Mouse (Mus musculus) cerebellum, adult 11 months (tissue): ENCODE measurements around the gene Grxcr1.

Source experiments
- DNase-seq: peaks from one replicate; pipeline ENCODE4 v3.0.0; 2022

Gene Grxcr1

DNA sequence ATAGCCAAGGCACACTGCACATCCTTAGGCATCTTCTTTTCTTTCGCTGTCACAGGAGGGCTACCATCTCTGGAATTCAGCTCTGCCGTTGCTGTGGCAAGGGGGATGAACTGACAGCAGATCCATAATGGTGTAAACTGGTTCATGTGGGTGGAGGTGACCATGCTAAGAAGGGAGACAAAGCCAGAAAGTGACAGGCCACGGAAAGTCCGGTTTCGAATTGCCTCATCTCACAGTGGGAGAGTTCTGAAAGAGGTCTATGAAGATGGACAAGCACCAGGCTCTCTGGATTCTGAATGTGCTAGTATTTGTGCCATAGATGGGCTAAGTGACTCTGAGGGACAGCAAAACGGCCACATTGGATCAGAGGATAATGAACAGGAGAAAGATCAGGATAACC, at the start of gene Grxcr1:
TSS of gene Grxcr1 (plus strand) at position 92 of the 400 bp plus-strand sequence.
- DNase-seq, result no peak

DNA sequence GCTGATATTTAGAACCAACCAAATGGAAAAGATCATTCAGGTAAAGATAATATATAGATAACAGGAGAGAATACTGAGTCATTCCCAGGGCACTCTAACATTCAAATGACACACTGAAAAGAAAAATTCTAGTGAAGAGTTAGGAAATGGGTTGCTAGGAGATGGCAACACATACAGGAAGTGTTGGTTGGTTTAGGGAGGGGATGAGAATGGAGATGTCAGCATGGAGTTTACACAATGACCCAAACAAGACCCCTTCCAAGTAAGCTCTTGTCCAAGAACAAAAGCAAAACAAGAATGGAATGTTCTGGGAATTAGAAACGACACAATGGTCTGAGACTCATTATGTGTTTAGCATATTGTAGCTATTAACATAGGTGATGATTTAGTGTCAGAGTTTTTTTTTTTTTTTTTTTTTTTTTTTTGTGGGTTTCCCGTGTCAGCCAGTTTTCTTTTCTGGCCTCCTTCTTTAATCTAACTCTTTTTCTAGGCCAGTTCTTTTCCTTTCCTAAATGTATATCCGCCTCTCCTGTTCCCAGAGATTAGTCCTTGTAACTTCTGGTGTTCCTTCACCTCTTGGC, 49.6 kb upstream of the Grxcr1 start:
- no peak for DNase-seq

DNA sequence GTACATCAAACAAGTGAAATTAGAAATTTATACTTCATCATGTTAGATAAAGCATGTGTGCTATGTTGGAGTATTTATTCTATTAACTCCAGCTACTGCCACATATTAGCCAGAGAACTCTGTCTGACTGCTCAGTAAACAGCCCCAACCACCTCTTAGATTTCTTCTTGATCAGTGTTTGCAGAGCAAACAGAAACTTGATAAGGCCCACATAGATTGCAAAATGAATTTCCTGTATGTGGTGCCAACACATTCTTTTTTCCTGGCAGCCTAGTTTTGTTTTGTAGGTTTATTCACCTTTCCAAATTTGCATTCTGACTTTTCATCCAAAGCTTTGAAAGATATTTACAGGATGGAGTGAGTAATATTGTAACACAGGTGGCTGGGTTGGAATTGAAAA, 41.2 kb upstream of the Grxcr1 start:
- no peak for DNase-seq

DNA sequence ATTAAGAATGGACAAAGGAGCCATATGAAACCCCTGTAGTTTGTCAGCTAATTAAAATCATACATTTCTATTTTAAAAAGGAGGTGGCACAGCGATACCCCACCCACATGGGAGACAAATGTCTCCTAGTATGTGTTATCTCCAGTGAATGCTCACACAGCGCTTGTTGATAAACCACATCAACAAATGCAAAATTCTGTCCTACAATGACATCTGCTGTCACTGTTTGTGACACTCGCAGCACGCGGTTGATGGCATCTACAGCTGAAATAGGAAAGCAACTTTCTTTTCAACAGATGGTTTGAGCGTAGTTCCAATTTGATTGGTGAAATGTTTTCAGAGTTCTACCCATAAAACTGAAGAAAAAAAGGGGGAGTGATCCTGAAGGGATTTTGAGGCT, 29.0 kb upstream of the Grxcr1 start:
- DNase-seq, result no peak

DNA sequence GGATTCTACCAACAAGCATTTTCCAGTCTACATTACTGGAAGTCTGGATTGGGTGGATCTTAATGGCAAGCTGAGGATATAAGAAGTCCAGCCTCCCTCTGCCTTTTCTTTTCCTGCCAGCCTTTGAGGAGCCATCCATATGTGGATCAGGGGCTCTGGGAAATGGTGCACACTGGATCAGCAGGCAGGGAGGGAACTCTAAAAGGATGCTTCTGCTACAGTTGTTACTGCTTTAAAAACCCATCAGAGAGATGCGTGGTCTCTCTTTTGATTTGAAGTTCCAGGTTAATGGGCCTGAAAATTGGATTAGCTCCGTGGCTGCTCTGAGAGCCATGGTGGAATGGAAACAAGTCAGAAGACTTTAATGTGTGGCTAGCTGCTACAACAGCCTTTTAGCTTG, 27.7 kb upstream of the Grxcr1 start:
- DNase-seq, result no peak

DNA sequence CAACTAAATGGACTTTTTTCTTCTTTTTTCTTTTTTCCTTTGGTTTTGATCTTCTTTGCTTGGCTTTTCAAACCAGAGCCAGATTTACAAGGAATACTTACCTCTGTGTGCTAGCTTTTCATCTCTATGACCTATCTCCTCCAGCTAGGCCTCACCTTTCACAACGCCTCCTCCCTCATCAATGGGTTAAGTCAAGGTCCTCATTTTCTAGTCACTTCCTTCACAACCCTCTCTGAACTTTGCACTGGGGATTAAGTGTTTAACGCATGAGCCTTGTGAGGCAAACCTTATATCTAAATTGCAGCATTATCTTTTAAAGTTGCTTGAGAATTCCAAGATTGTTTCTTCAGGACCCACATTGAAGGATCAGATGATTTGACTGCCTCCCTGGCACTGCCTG, 27.2 kb upstream of the Grxcr1 start:
- DNase-seq, result no peak

DNA sequence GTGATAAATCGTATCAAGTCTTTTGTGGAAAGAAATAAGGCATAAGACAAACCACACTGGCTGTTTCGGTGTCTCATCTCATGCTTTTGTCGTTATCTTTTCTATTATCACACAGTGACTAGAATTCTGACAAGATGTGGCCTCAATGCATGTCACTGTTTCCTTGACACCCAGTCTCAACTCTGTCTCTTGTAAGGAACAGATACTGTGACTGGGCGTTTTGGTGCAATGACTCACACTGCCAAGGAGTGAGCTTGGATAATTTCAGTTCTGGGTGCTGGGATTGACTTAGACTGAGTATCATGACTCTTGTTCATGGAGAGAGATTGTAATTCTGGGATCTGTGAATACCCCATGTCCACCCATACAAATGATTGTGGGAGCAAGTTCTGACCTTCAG, 24.6 kb upstream of the Grxcr1 start:
- DNase-seq, result no peak

DNA sequence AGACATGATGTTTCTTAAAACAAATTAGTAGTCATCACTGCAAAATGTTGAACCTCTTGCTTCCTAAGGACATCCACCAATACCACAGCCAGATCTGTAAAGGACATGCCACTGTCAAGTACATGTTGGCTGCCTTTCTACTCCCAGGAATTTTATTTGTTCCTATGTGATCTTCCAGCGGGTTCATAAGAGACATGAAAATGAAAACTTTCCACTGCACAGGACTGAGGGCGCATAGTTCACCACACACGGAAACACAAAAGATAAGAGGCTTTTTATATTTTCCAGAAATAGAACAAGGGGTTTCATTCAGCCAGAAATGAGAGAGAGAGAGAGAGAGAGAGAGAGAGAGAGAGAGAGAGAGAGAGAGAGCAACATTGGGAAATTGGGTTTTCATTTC, 20.1 kb upstream of the Grxcr1 start:
- no peak for DNase-seq

DNA sequence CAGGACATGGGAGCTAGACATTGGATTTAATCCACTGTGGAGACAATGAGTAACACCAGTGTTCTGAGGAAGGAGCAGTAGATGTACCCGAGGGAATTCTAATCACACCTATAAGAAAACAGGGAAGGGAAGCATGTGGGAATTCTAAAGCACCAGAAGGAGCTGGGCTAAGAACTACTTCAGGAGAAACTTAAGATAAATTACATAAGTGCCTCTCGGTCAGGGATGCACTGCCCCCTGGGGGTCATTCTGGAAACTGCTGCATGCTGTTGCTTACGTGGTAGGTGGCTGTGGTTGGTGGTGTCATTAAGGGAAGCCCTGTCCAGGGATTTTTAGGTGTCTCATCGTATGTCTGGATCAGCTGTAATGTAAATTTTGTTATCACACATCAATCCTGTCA, 19.0 kb upstream of the Grxcr1 start:
- peak; percentile 74 for DNase-seq

DNA sequence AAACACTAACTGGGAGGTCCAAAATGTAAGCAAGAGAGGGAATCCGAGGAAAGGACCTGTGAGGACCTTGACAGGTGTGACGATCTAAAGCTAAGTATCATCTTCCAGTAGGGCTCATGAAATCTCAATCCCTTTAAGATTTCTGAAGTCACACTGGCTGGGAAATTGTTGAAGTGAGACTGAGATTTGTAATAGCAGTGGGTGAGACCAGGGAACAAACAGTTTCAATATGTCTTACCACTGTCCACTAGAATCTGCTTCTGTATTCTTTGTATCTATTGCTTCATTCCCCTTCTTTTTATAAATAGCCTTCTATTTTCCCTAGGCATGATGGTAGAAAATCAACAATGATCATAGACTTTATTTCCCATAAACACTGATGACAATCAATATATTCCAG, 10.8 kb upstream of the Grxcr1 start:
- no peak for DNase-seq

DNA sequence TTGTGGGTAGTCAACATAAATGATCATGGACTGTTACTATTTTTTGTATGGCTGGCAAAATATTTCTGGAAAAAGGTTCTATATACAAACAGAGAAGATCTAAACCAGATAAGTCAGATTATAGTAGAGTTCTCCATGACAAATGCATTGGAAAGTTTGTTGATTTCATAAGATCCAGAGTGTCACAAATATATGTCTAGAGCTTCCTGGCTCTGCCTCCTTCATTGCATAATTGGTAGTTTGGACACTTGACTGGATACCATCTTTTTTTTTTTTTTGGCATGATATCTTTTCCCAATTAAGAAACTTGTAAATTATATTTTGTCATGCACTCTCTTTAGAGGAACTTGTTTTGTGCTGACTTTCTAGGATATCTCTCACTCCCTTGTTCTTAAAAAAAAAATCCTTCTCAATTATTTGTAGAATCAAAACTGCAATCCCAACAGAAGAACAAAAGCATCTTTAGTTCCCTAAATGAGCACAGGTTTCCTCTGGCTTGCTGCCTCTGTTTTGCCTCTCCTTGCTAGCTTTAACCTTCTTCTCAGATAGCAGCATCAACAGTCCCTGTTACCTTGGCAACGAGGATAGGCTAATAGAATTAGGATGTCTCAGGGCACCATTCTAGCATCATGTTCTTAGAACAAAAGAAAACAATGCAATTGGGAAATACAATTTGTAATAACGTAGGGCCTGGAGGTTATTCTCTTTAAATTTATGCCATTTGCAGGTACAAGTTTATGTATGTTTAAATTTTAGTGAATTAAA, 4.8 kb upstream of the Grxcr1 start:
- no peak for DNase-seq

DNA sequence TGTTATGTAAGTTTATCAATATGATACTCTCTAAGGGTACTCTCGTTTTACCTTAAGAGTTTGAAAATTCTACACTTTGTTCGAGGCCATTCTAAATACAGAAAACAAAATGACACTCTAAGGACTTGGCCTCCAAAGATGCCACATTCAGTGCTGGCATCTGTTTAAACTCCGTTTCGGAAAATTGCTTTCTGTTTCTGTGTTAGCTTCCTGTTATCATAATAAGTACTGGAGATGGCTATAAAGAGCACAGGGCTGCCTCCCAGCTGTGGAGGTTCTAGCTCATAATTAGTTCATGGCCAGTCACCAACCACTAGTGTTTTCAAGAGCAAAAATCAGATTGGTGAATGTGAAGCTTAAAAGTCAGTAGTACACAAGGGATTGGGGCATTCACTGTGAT, 4.2 kb upstream of the Grxcr1 start:
- DNase-seq, result no peak

DNA sequence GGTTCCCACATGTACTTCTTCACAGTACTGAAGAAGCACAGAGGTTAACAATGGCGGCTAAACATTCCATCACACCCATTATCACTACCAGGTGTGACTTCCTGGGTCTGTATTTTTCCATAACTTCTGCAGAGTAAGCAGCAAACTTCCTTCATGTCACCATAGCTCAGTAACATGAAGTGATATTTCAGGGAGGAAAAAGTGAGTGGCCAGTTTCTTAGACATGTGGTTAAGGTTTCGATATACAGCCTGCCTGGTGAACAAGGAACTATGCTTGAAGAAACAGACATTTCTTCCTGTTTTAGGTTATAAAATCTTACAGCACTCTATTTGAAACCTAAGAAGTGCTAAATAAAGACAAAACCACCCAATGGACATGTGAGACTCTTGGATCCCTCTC, 1.7 kb downstream of the Grxcr1 start:
- no peak for DNase-seq

DNA sequence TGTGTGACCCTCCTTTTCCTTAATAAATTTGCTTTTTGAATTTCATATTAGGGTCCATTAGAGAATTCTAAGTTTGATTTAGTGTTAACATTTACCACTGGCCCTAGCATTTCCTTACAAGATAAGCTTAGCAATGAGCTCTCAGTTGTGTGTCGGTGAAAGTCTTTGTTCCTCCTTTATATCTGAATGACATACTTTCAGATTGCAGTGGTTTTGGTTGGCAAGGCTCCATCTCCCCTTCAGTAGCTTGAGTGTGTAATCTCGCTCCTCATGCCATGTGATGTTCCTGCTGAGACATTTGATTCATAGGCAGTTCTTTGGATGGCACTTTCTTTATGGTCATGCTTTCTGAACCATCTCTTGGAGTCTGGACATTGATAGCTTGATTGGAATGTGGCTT, 7.4 kb downstream of the Grxcr1 start:
- no peak for DNase-seq

DNA sequence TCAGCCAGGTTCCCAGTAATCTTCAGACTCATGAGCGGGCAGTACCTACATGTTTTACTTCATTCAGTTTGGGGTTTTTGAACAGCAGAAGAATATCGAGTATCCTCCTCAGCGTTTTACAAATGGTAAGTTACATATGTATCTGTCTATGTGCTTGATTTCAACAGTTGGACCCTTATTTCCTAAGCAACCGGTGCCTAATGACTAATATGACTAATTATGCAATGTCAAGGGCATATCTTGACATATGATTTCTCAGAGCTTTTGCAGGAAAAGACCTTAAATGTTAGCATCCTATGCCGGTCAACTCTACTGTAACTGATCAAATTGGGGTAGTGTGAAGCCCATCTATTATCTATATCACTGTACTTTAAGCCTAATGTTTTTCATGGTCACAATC, 11.7 kb downstream of the Grxcr1 start:
- DNase-seq, result no peak

DNA sequence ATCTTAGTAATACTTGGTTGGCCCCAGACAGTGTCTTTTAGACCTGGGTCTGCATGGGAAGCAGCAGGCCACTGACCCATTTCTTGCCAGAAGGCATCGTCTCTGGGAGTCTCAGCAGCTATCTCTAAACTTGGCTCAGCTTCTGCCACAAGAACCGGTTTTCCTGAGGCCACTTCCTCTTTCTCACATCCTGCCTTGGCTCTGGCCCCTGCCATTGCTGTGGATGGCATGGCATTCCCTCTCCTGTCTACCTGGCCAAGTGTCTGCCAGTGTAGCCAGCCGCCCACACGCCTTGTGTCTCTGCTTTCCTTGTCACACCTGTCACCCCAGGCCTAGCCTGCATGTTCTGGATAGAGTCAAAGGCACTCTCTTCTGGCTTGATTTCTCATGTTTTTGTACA, 17.1 kb downstream of the Grxcr1 start:
- DNase-seq, result peak; percentile 78

DNA sequence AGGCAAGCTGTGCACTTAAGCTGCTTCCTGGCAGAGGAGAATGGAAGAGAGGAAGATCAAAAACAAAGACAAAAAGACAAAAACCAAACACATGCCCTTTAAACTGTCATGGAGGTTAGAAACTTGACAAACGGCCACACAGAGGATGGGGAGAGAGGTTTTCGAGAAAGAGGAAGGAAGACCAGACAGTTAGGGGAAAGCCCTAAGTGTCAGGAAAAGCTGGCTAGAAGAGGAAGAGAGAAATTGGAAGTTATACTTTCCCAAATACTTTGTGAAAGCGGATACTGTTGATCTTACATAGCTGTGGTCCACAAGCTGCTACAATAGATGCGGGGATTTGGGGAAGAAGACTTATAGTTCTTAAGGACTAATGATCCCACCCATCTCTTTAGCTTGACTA, 17.9 kb downstream of the Grxcr1 start:
- DNase-seq, result no peak

DNA sequence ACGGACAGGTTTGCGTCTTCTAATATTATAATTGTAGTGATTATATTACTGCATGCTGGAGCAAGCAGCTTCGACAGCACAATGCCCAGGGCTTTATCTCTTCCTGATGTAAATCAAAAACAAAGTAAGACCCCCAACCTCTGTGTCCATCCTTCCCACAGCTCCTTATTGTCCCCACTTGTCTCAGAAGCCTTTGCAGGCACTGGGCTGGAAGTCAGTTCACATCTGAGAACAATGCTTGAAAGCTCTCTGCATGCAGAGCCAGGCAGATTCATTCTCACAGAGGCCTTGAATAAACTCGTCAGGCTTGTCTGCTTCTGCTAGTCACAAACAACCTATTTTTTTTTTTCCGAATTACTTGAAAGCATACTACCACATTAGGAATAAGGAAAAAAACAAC, 19.5 kb downstream of the Grxcr1 start:
- no peak for DNase-seq

DNA sequence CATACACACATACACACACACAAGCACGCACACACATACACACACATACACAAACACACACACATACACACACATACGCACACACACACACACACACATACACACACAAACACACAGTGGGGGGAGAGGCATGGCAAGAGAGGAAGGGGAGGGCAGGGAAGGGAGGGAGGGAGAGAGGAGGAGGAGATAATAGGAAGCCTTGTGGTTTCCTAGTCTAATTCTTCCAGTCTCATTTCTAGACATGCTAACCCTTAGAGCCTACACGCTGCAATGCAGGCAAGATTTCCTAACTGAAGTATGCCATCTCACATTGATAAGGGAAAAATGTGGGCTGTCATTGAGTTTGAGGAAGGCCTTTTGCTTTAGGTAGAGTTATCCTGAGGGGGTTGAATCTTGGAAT, 25.9 kb downstream of the Grxcr1 start:
- DNase-seq, result no peak

DNA sequence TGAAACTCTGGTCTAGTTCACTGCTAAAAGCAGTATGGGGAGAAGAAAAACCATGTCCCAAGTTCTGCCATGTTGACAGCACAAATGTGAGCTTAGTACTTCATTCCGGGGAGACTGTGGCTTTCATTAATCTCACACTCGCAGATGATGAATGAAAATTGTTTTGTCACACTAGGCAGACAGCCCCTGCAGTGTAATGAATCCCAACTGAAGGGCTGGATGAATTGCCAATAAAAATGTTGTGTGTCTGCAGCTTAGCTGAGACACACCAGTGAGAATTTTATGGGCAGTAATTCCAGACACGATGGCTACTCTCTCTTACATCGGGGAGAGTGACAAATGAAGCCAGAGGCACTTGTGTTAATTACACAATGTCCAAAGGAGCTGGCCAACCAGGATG, 37.1 kb downstream of the Grxcr1 start:
- no peak for DNase-seq

DNA sequence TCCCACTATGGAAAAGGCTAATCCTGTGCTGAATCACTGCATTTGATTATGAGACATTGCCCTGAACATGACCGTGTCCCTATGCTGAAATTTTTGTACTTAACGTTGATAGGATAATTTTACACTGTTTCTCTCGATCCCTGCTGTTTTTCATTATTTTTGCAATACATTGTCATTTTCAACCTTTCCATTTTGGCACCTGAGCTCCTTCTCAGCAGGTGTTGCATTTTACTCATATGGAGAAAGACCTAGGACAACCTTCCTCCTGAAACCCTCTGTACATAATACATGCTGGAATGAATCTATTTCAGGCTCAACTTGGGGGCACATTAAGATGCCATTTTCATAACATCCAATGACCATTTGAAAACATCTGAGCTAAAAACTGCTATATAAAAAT, 38.7 kb downstream of the Grxcr1 start:
- no peak for DNase-seq

DNA sequence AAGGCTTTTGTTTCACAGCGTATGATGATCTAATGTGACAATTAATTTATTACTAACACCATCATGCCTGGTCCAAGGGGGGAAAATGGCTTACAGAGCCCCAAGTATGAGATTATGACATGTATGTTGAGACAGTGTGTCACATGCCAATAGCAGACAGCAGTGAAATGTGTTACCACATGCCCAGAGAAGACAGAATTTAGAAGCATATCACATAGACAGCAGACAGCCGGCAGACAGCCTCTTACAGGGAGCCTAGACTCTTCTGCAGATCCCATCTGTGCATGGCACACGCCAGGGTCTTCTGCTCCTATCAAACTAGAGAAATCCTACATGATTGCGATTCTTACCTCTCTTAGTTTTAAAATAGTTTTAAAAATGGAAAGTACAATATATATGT, 40.2 kb downstream of the Grxcr1 start:
- no peak for DNase-seq

DNA sequence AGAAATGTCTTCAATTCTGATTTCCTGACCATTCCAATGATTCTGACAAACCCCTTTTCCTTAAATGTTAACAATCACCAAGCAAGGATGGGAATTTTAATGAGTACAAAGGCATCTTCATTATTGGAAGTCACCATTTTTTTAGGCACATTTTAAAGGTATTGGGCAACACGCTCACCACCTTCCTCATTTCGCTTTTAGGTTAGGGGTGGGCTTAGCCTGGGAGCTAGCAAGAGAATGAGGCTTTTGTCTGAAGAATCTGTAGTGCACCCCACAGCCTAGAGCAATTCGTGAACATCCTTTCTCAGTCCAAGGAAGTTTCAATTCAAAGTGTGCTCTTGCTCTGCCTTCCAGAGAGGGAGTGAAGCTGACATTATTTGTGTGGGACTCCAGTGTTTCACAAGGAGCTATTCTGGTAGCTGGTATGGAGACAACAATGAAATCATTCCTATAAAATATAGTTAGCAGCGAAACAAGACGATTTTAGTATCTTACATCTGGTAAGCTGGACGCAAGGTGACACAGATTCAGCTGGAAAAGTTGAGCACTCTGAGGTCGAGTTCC, 55.0 kb downstream of the Grxcr1 start:
- DNase-seq, result no peak

DNA sequence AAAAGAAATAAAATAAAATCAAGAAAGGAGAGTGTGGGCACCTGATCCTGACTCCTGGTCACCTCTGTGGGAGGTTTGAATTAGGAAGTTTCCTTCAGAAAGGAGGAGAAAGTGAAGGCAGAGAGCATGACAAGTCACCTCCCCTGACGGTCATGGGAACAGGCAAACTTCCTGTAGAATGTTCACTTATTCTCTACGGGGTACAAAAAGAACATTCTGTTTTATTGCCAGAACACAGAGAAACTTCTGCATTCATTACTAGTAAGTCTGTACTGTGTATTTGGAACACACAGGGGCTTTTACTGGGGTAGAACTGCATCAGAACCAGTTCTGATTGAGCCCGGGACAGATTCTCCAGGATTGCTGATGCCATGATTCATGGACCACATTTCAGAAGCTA, 55.5 kb downstream of the Grxcr1 start:
- DNase-seq, result no peak

DNA sequence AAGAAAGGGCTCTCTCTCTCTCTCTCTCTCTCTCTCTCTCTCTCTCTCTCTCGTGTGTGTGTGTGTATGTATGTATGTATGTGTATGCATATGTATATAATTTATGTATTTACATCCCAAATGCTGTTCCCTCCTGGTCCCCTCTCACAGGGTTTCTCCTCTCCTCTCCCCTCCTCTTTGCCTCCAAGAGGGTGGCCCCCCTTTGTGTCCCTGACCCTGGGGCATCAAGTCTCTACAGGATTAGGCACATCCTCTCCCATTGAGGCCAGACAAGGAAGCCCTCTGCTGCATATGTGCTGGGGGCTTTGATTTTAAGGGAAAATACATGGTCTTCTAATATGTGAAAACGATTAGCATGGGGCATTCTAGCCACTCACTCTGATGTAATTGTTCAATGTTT, 61.5 kb downstream of the Grxcr1 start:
- DNase-seq, result no peak
